Mouse (Mus musculus) layer of hippocampus, adult 8-10 months (tissue): ENCODE data around the gene Kdm6b. TPM values are rescaled to one million over a fixed set of nuclear protein-coding genes. Genes with fewer than 3 reads are reported as not detected.

ENCODE experiments used
- DNase-seq, 2 experiments: peaks; one replicate each; pipeline ENCODE4 v3.0.0; 2022; ENCODE audit warnings: low spot score in 2 of 2
- total RNA-seq, 4 experiments: library from RNA; stranded (reverse); gene quantifications; 2 replicates each; pipeline ENCODE4 v1.2.4; 2022

Kdm6b gene
- total RNA-seq, 4 experiments from 2014 or later: 32.3 to 36.4 (median 34.8) TPM

- no peak for DNase-seq
Observed at GRCm38 (mm10) chr11:69366855-69367615, 46.4 kb downstream of the Kdm6b start.

GRCm38 (mm10) chr11:69366157-69366854 lies 47.2 kb downstream of the Kdm6b start:
- DNase-seq: peak; percentile 92 to 93

GRCm38 (mm10) chr11:69365722-69366121 lies 47.8 kb downstream of the Kdm6b start:
- no peak for DNase-seq

GRCm38 (mm10) chr11:69364910-69365309 lies 48.6 kb downstream of the Kdm6b start:
- peak; percentile 88 to 95 for DNase-seq

- DNase-seq: no peak
Observed at GRCm38 (mm10) chr11:69364376-69364775, 49.1 kb downstream of the Kdm6b start.

- no peak for DNase-seq
Observed at GRCm38 (mm10) chr11:69362479-69362878, 51.0 kb downstream of the Kdm6b start.

GRCm38 (mm10) chr11:69362021-69362420 lies 51.5 kb downstream of the Kdm6b start:
- DNase-seq: no peak

- DNase-seq: no peak
Observed at GRCm38 (mm10) chr11:69357690-69358089, 55.8 kb downstream of the Kdm6b start.

GRCm38 (mm10) chr11:69356544-69356943 lies 56.9 kb downstream of the Kdm6b start:
- no peak for DNase-seq

Other genes with a start within 250 kb of the Kdm6b start
- 10 to 100 TPM in 1 of 4 experiments, 1 to 10 TPM in 3; 8.4 to 10.1 (median 9.3) TPM for gene Alox8, start 215.8 kb downstream of the Kdm6b start, total RNA-seq
- 1 to 10 TPM; 1.6 to 2.0 (median 1.8) TPM for gene Gucy2e, start 176.6 kb downstream of the Kdm6b start, total RNA-seq
- gene Cntrob, start 89.9 kb downstream of the Kdm6b start, total RNA-seq: 10 to 100 TPM; 12.4 to 17.2 (median 15.5) TPM
- 10 to 100 TPM; 54.6 to 65.9 (median 56.3) TPM for gene Trappc1, start 89.7 kb downstream of the Kdm6b start, total RNA-seq
- gene Kcnab3, start 87.4 kb downstream of the Kdm6b start, total RNA-seq: 10 to 100 TPM; 26.9 to 33.1 (median 30.2) TPM
- gene Rnf227, start 73.2 kb downstream of the Kdm6b start, total RNA-seq: 100 to 1,000 TPM; 119 to 129 (median 121) TPM
- 100 to 1,000 TPM; 435 to 510 (median 495) TPM for gene Chd3, start 44.3 kb downstream of the Kdm6b start, total RNA-seq
- gene Naa38, start 18.2 kb downstream of the Kdm6b start, total RNA-seq: 100 to 1,000 TPM; 101 to 126 (median 111) TPM
- 10 to 100 TPM; 37.5 to 51.2 (median 46.5) TPM for gene Cyb5d1, start 18.0 kb downstream of the Kdm6b start, total RNA-seq
- gene Tmem88, start 15.4 kb downstream of the Kdm6b start, total RNA-seq: 1 to 10 TPM; 2.2 to 2.8 (median 2.5) TPM
- 1 to 10 TPM; 3.1 to 6.3 (median 5.0) TPM for gene Dnah2, start 135.4 kb upstream of the Kdm6b start, total RNA-seq
- gene Efnb3, start 146.5 kb upstream of the Kdm6b start, total RNA-seq: 100 to 1,000 TPM; 115 to 132 (median 124) TPM
- gene Wrap53, start 166.6 kb upstream of the Kdm6b start, total RNA-seq: 10 to 100 TPM; 12.2 to 17.8 (median 12.3) TPM
- 10 to 100 TPM; 27.7 to 36.7 (median 33.7) TPM for gene Trp53, start 166.7 kb upstream of the Kdm6b start, total RNA-seq
- 100 to 1,000 TPM; 386 to 493 (median 443) TPM for gene Atp1b2, start 192.3 kb upstream of the Kdm6b start, total RNA-seq
- under 1 TPM in 2 of 4 experiments, not detected in 2; 0.59 to 0.92 TPM for gene Shbg, start 204.2 kb upstream of the Kdm6b start, total RNA-seq
- gene Sat2, start 208.3 kb upstream of the Kdm6b start, total RNA-seq: 10 to 100 TPM; 13.3 to 19.2 (median 14.8) TPM
- gene Fxr2, start 219.3 kb upstream of the Kdm6b start, total RNA-seq: 100 to 1,000 TPM; 132 to 154 (median 139) TPM
- not detected for gene Sox15, start 241.6 kb upstream of the Kdm6b start, total RNA-seq
- gene Mpdu1, start 249.0 kb upstream of the Kdm6b start, total RNA-seq: 10 to 100 TPM; 51.3 to 60.6 (median 56.8) TPM